Mouse (Mus musculus) erythroblast, embryonic 14.5 days (primary cell): ENCODE data around the gene Nacc2. TPM values are rescaled to one million over a fixed set of nuclear protein-coding genes. Genes with fewer than 3 reads are reported as not detected.
A peak's percentile ranks its signal among the peaks of the same experiment; 100 is the strongest.

Experiments used
- H3K27me3 ChIP-seq: 2 replicates; pipeline ENCODE4 v1.6.1; 2012; ENCODE audit warnings: inconsistent platforms; ENCODE audit not compliant: control insufficient read depth
- H3K36me3 ChIP-seq: 2 replicates; pipeline ENCODE4 v1.6.1; 2012; ENCODE audit warnings: mild to moderate bottlenecking, inconsistent platforms; ENCODE audit not compliant: control insufficient read depth
- H3K4me1 ChIP-seq: 2 replicates; pipeline ENCODE4 v1.6.1; 2012; ENCODE audit warnings: inconsistent platforms; ENCODE audit not compliant: control insufficient read depth
- H3K4me3 ChIP-seq: replicated peaks from 2 replicates; pipeline ENCODE3; 2012; ENCODE audit warnings: moderate library complexity, mild to moderate bottlenecking, inconsistent platforms
- H3K9me3 ChIP-seq: 2 replicates; pipeline ENCODE4 v1.6.1; 2012; ENCODE audit warnings: low read length, inconsistent platforms, mixed read lengths; ENCODE audit not compliant: control insufficient read depth
- GATA1 ChIP-seq: IDR thresholded peaks from 2 replicates; pipeline ENCODE4 v1.6.1; 2012; ENCODE audit warnings: low read length, inconsistent platforms, mixed read lengths
- TAL1 ChIP-seq: IDR thresholded peaks from 3 replicates; pipeline ENCODE4 v1.6.1; 2012; ENCODE audit warnings: low read length, inconsistent platforms, mixed read lengths
- polyA plus RNA-seq: library from polyadenylated mRNA; stranded (reverse); fragments of >175 nt; gene quantifications from 2 replicates; pipeline ENCODE4 v1.2.3, GENCODE M21; 2012

Nacc2 gene
- polyA plus RNA-seq, 1 experiment: 0.17 TPM

DNA sequence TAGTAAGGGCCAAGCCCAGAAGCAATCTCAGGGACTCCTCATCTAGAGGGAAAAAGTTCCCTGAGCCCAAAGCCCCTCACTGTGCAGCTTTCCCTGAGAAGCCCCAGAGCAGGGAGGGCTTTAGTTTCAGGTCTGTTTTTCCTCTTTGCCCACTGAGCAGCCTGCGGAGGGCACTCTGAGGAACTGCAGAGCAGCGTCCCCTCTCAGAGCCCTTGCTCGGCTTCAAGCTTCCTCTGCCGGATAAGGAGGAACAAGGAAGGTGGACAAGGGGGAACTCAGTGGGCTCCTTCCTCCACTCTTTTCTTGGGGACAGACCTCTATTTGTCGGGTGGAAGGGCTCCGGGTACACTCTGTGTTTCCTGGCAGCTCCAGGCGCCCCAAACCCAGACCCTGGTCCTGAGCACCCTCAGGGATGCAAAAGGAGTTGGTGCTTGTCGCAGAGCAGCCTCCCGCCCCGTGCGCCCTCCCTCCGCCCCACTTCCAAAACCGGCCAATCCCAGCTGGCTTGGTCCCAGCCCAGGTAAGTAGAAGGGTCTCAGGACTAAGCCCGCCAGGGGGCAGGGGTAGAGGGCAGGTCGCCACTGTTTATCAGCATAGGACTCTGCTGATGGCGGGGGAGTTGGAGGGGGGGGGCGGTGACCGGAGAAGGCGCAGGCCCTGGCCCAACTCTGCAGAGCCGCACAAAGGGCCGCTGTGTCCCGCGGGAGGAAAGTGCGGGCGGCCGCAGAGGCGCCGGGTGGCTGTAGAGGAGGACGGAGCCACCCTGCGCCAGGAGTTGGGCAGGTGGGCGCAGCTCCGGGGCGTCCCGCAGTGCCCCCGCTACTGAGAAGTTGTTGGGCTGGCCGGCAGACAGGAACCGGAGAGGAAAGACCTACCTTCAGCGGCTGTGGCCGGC lies 31.9 kb downstream of the Nacc2 start:
- peaks cover 7% of the 10 kb centered on the region; the same call in 1 of the 2 replicates for H3K9me3 ChIP-seq
- H3K4me1 ChIP-seq: peaks cover 47% of the 10 kb centered on the region
- no peak for TF ChIP-seq TAL1
- no peak for TF ChIP-seq GATA1
- peaks cover 62% of the 10 kb centered on the region for H3K27me3 ChIP-seq
- peak overlapping the region; percentile 26 for H3K4me3 ChIP-seq
- H3K36me3 ChIP-seq: peaks cover 21% of the 10 kb centered on the region

DNA sequence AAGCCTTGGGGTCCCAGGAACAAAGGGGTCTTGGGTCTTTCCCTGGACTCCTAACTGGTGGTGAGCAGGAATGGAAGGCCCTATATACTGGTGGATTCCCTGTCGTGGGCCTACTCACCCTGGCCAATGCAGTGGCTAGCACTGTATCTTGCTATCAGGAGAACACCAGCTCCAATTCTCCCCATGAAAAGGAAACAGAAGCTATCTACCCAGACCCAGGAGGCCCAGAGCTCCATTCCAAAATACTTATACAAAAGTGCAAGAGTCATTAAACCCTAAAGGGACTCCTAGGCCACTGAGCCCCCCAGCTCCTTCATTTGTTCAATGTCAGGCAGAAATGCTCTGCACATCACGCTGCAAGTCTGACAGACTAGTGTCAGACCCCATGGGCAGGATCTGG lies 34.0 kb downstream of the Nacc2 start:
- peaks cover 59% of the 10 kb centered on the region for H3K4me1 ChIP-seq
- peaks cover 49% of the 10 kb centered on the region for H3K27me3 ChIP-seq
- no peak for TF ChIP-seq GATA1
- no peak for TF ChIP-seq TAL1
- H3K36me3 ChIP-seq: peaks cover 28% of the 10 kb centered on the region
- peaks cover 7% of the 10 kb centered on the region; the same call in 1 of the 2 replicates for H3K9me3 ChIP-seq
- H3K4me3 ChIP-seq: no peak overlapping the region

DNA sequence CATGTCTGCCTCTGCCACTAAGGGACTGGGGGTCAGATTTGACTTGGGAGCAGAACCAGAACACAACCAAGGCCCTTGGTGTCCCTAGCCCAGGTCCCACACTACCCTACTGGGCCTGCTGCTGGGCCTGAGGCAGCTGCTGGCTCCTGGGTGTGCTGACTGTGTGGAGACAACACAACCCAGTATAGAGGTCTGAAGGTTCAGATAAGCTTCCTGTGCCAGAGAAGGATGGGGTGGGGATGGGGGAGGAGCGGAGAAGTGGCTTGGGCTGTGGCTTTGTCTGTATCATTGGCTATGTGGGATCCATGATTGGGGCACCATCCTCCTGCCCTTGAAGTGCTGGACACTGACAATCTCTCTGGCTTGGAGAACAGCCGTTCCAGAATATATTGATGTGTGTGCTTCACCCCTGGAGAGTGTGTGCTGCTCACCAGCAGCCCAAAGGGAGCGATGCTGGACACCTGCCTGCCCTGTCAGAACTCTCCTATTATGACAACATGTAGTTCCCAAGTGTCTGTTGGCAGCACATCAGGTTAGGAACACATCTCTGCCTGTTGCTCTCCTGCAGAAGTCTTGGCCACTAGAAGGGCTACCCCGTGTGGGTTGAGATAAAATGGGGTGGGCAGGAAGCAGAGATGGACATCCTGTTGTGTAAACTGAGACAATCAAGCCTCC lies 36.0 kb downstream of the Nacc2 start:
- TF ChIP-seq TAL1: peak; percentile 58
- TF ChIP-seq GATA1: peak; percentile 7; the same call in 1 of the 2 replicates
- peaks cover 29% of the 10 kb centered on the region for H3K27me3 ChIP-seq
- peaks cover 65% of the 10 kb centered on the region for H3K4me1 ChIP-seq
- H3K9me3 ChIP-seq: peaks cover 7% of the 10 kb centered on the region; the same call in 1 of the 2 replicates
- H3K36me3 ChIP-seq: peaks cover 28% of the 10 kb centered on the region
- peak overlapping the region; percentile 44 for H3K4me3 ChIP-seq

DNA sequence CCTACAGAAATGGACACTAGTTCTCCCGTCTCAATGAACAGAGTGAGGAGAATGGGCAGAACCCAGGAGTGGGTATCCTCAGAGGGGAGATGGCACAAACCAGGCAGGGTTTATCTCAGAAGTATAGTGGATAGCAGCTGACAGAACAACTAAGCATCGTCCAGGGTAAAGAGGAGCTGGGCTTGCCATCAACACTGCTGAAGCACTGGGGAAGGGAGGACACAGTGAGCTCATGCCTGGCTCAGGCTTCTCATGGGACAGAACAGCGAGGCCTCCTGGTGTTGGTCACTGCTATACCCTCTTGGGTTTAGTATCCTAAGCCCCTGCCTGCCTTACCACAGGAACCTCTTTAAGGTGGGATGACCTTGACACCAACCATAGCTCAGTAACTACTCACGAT lies 36.5 kb downstream of the Nacc2 start:
- TF ChIP-seq TAL1 (no peak), GATA1 (no peak)

DNA sequence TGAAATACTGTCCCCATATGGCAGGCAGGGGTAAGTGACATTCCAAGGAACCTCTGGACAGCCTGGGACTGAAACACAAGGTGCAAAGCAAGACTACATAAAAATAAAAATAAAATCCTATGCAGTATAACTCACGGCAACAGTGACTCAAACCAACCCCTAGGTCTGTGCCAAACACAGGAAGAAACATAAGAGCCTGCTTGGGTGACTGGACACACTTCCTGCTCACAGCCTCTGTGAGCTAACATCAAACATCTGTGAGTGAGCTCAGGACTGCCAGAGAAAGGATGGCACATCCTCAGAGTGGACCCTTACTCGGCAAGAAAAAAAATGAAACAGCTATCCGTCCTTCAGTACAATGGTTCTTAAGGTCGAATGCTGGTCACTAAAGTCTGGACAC lies 40.1 kb downstream of the Nacc2 start:
- Histone ChIP-seq H3K4me1 (peaks cover 38% of the 10 kb centered on the region), H3K4me3 (no peak overlapping the region), H3K9me3 (no peaks in the 10 kb centered on the region), H3K36me3 (peaks cover 14% of the 10 kb centered on the region), H3K27me3 (peaks cover 8% of the 10 kb centered on the region; the same call in 1 of the 2 replicates)
- no peak for TF ChIP-seq TAL1
- no peak for TF ChIP-seq GATA1

More for the DNA sequence above, 36.5 kb downstream of the Nacc2 start:
- Histone ChIP-seq H3K4me1 (peaks cover 61% of the 10 kb centered on the region), H3K9me3 (peaks cover 4% of the 10 kb centered on the region; the same call in 1 of the 2 replicates), H3K27me3 (peaks cover 24% of the 10 kb centered on the region), H3K36me3 (peaks cover 28% of the 10 kb centered on the region), H3K4me3 (peak overlapping the region; percentile 44)

DNA sequence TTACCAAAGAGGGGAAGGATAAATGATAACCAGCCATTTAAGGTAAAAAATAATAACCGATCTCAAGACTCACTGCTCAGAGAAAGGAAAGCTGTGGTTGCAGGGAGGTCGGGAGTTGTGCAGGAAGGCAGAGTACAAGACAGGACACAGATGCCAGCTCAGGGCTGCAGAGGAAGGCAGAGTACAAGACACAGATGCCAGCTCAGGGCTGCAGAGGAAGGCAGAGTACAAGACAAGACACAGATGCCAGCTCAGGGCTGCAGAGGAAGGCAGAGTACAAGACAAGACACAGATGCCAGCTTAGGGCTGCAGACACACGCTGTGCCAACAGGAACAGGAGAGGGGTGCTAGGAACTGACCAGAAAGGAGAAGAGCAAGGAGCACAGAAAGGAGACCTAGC lies 42.2 kb downstream of the Nacc2 start:
- Histone ChIP-seq H3K4me3 (no peak overlapping the region), H3K36me3 (peaks cover 4% of the 10 kb centered on the region), H3K4me1 (peaks cover 17% of the 10 kb centered on the region), H3K9me3 (no peaks in the 10 kb centered on the region), H3K27me3 (peaks cover 8% of the 10 kb centered on the region; the same call in 1 of the 2 replicates)
- no peak for TF ChIP-seq GATA1
- TF ChIP-seq TAL1: no peak

DNA sequence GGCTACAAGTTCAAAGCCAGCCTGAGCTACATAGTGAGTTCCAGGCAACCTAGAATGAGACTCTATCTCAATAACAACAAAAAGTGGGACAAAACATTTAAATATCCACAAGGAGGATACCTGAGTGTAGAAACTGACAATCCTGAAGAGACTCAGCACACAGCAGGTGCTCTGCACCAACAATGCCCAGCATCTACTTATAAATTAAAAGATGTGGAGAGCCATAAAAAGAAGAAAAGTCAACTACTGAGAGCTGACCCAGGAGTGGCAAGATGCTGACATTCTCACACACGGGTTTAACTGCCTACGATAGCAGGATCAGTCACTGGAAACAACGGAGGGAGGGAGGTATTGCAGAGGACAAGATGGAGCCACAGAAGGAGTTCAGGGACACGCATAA lies 43.6 kb downstream of the Nacc2 start:
- H3K27me3 ChIP-seq: peaks cover 11% of the 10 kb centered on the region
- TF ChIP-seq GATA1 (no peak), TAL1 (no peak)
- H3K4me1 ChIP-seq: peaks cover 8% of the 10 kb centered on the region
- no peaks in the 10 kb centered on the region for H3K36me3 ChIP-seq
- no peaks in the 10 kb centered on the region for H3K9me3 ChIP-seq
- no peak overlapping the region for H3K4me3 ChIP-seq

DNA sequence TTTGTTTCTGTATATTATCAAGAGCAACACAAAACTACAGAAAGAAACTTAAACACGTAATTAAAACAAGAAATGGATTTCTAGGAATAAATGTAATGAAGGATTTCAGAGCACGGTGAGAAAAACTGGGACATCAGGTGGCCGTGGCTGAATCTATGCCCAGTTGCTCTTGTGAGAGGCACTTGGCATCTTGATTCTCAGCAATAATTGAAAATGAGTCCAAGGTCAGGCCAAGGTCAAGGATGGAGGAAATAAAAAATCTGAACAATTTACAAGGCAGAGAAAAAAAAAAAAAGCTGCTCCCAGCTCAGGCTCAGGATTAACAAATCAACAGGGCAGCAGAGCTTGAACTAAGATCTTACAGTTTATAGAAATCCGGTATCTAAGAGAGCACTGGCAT lies 46.0 kb downstream of the Nacc2 start:
- H3K4me1 ChIP-seq: peaks cover 2% of the 10 kb centered on the region; the same call in 1 of the 2 replicates
- H3K36me3 ChIP-seq: no peaks in the 10 kb centered on the region

DNA sequence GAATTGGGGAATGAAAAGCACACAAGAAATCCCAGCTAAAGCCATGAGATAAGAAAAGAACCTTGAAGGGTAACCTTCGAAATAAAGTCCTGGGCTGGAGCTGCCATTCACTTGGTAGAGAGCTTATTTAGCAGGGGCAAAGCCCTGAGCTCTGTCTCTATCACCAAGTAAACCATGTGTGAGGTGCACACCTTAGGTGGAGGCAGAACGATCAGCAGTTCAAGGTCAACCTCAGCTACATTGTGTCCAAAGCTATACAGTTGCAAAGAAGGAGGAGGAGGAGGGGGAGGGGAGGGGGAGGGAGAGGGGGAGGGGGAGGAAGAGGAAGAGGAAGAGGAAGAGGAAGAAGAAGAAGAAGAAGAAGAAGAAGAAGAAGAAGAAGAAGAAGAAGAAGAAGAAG lies 46.9 kb downstream of the Nacc2 start:
- Histone ChIP-seq H3K4me3 (no peak overlapping the region), H3K27me3 (peaks cover 11% of the 10 kb centered on the region), H3K9me3 (no peaks in the 10 kb centered on the region), H3K36me3 (no peaks in the 10 kb centered on the region), H3K4me1 (peaks cover 2% of the 10 kb centered on the region; the same call in 1 of the 2 replicates)
- TF ChIP-seq TAL1 (no peak), GATA1 (no peak)

More for the DNA sequence above, 46.0 kb downstream of the Nacc2 start:
- TF ChIP-seq TAL1: no peak
- no peak for TF ChIP-seq GATA1
- Histone ChIP-seq H3K4me3 (no peak overlapping the region), H3K9me3 (no peaks in the 10 kb centered on the region), H3K27me3 (peaks cover 11% of the 10 kb centered on the region)
